Mouse (Mus musculus) erythroblast, adult 5-6 weeks (primary cell): ENCODE measurements around the gene Hoxc4. TPM values are rescaled to one million over a fixed set of nuclear protein-coding genes. Genes with fewer than 3 reads are reported as not detected.

Experiments used
- ATAC-seq: replicated peaks from 2 replicates; pipeline ENCODE4 v1.8.0; 2016; ENCODE audit warnings: moderate number of reproducible peaks, mild to moderate bottlenecking, moderate TSS enrichment, inconsistent platforms; ENCODE audit not compliant: poor library complexity, low FRiP score, severe bottlenecking
- total RNA-seq, 2 experiments: library from RNA; stranded (forward) in 1 of 2; stranded (reverse) in 1 of 2; fragments of 150-400 nt in 1 of 2; fragments of 200-764, 138-1000 nt in 1 of 2; gene quantifications; 2 replicates each; pipeline versions ENCODE4 v1.2.3 to v1.2.4; 2015 to 2017; ENCODE audit warnings: low replicate concordance in 2 of 2

Hoxc4 gene
- total RNA-seq, 2 experiments from 2014 or later, result not detected

DNA sequence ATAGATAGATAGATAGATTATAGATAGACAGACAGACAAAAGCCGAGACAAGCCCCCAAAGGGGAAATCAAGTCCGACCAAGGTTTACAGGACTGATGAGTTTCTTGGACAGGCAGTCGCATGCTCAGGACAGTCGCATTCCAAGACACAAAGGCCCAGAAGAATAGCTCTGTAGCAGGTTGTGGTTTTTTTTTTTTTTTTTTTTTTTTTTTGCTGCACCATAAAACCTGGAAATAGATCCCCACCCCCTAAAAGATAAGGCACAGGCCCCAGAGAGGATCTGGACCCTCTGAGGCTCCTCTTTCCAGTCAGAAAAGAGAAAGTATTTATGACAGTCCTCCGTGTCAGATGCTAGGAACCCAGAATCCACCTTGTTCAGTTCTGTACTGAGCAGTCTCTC lies 30.7 kb upstream of the Hoxc4 start:
- no peak for ATAC-seq

DNA sequence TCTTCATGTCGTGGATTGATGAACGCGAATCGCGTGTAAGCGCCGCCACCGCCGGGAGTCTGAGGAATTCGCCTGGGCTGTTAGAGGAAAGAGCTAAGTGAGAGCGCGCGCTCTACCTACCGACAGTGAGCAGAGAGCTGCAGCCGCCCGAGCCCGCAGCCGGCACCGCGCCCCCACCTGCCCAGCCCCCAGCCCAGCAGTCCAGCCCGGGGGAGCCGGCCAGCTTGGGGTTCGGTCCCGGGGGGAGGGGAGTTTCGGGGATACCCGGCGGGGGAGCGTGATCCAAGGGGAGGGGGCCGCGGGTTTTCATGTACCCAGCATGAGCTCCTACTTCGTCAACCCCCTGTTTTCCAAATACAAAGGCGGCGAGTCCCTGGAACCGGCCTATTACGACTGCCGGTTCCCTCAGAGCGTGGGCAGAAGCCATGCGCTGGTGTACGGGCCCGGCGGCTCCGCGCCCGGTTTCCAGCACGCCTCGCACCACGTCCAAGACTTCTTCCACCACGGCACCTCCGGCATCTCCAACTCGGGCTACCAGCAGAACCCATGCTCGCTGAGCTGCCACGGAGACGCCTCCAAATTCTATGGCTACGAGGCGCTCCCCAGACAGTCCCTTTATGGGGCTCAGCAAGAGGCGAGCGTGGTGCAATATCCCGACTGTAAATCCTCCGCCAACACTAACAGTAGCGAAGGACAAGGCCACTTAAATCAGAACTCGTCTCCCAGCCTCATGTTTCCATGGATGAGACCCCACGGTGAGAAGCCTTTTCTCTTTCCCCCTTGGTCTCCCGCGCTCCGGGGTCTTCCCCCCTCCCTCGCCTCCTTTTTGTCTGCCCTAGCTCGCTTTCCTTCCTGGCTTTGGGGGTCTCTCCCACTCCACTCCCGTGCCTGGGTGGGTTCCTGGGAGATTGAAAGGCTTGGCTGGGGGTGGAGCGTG lies 28.0 kb upstream of the Hoxc4 start, which contains the start of gene Hoxc8:
Hoxc8 (plus strand) TSS at position 147 of the 937 bp plus-strand sequence.
- ATAC-seq, result no peak

GRCm38 (mm10) chr15:102991782-102992181 lies 27.0 kb upstream of the Hoxc4 start:
- ATAC-seq, result no peak

DNA sequence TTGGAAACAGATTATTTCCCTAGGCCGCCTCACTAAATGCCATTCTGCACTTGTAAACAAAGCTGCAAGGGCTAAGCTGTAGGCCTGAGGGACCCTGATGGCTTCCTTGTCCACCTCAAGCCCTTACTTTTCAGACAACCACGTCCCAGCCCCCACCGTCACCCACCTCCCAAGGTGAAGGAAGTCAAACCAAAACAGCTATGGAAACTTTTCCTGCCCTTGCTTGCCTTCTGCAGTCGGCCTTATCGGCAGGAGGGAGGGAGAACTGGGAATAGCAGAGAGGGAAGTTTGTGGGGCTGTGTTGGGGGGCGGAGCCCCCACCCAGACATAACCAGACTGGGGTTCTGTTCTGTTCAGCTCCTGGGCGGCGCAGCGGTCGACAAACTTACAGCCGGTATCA lies 26.5 kb upstream of the Hoxc4 start:
- no peak for ATAC-seq

- no peak for ATAC-seq
Observed at GRCm38 (mm10) chr15:102992863-102993262, 25.9 kb upstream of the Hoxc4 start.

- no peak for ATAC-seq
Observed at GRCm38 (mm10) chr15:102996548-102996947, 22.2 kb upstream of the Hoxc4 start.

DNA sequence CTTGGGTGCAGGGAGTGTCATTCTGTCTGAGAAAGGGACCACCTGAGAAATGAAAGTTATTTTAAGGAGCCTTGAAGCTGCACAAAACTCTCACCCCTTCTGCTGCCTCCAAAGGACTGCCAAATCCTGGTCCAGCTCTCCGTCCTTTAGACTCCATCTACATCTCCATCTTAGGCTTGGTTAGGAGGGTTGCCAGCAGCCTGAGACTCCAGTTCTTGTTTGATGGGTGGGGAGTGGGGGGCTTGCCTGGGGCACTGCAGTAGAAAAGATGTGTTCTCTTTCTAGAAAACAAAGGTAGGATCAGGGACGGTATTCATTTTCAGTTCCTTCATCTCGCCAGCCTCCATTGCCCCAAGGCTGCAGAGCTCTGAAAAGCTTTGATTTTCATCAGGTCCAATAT lies 21.3 kb upstream of the Hoxc4 start:
- ATAC-seq, result no peak

- ATAC-seq, result no peak
Observed at GRCm38 (mm10) chr15:102997939-102998355, 20.8 kb upstream of the Hoxc4 start, which contains the start of gene Hoxc6. Gene Hoxc6, plus strand, starts transcription at chr15:102998257.

GRCm38 (mm10) chr15:102998608-102999182 lies 20.0 kb upstream of the Hoxc4 start:
- ATAC-seq, result no peak

- ATAC-seq, result no peak
Observed at GRCm38 (mm10) chr15:102999183-102999831, 19.4 kb upstream of the Hoxc4 start.

- no peak for ATAC-seq
Observed at GRCm38 (mm10) chr15:102999955-103000354, 18.8 kb upstream of the Hoxc4 start.

- no peak for ATAC-seq
Observed at GRCm38 (mm10) chr15:103000501-103000901, 18.2 kb upstream of the Hoxc4 start.

GRCm38 (mm10) chr15:103001370-103001769 lies 17.4 kb upstream of the Hoxc4 start:
- no peak for ATAC-seq

- ATAC-seq, result no peak
Observed at GRCm38 (mm10) chr15:103002156-103002555, 16.6 kb upstream of the Hoxc4 start.

DNA sequence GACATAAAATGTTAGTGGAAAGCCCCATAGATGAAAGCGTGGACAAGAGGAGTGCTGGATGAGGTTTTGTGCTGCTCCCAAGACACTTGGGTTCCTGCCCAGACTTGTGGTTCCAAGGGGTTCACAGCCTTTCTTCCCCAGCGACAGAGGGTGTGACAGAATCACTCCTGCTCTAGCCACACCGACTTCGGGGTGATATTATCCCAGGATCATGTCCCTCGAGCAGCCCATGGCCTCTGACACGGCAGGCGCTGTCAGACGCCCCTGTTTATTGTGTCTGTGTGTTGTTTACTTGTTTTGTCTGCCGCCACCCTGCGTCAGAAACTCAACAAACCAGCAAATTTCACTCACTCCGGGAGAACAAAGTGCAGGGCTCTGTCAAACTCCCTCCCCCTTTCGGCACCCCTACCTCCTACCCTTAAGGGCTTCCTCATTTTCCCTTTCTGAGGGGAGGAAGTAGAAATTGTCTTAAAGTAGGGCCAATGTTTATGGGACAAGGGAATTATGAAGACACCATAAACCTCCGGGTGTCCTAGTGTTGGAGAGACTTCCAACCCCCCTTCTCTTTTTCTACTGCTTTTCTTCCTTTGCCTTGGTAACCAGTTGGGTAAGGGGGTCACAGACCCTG lies 15.8 kb upstream of the Hoxc4 start:
- ATAC-seq, result no peak

GRCm38 (mm10) chr15:103005308-103005707 lies 13.4 kb upstream of the Hoxc4 start:
- ATAC-seq, result no peak

DNA sequence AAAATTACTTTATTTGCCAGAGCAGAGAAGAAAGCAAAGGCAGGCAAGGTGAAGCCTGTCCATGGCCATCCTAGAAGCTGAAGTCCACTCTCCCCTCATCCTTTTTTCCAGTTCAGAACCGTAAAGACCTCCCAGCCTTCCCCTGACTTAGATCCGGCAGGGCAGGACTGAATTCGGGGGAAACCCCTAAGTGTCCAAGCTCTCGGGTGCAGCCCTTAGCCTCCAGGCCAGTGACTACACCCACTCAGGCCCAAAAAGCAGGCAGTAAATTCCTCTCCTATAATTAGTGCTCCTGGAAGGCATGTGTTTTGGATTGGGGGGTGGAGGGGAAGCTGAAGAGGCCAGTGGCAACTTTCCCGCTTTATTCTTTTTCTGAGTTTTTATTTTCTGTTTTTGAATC lies 12.9 kb upstream of the Hoxc4 start:
- no peak for ATAC-seq

DNA sequence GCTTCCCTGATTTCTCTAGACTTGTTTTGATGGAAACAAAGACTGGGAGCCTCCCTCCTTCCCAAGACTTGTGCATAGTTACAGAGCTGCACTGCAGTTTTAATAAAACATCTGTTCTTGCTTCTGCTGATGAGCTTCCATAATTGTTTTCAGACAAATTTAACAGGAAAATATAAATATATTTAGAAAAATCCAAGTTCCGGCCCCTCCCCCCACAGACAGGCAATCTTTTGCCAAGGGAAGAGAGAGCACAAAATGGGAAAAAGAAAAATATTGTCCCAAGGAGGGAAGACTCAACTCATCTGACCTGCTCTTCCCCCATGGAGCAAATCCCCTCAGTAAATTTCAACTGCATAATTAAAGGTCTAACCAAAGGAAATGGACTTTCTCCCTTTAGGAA lies 12.4 kb upstream of the Hoxc4 start:
- no peak for ATAC-seq

DNA sequence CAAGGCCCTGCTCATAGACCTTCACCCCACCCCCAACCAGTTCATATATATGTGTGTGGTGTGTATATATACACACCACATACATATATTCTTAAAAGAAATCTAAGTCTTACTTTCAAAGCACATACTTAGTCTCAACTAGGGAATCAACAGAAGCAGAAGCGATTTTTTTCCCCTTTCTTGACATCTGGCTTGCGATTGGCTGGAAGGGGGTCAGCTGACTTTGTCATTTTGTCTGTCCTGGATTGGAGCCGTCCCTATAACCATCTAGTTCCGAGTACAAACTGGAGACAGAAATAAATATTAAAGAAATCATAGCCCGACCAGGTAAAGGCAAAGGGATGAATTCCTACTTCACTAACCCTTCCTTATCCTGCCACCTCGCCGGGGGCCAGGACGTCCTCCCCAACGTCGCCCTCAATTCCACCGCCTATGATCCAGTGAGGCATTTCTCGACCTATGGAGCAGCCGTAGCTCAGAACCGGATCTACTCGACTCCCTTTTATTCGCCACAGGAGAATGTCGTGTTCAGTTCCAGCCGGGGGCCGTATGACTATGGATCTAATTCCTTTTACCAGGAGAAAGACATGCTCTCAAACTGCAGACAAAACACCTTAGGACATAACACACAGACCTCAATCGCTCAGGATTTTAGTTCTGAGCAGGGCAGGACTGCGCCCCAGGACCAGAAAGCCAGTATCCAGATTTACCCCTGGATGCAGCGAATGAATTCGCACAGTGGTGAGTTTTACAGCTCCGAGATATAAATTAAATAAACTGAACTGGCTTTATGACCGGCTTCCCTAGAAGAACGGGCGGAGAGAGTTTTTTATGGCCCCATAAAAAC lies 9.2 kb upstream of the Hoxc4 start:
- ATAC-seq, result no peak
